Mouse (Mus musculus) bone marrow macrophage, adult 2 months (primary cell): ENCODE results near the gene Igf1r.

Source experiments
- CTCF ChIP-seq: IDR thresholded peaks from 2 replicates; pipeline ENCODE4 v1.5.1; 2012; ENCODE audit warnings: low read depth, mild to moderate bottlenecking, low read length, moderate library complexity
- POLR2A ChIP-seq: IDR thresholded peaks from 2 replicates; pipeline ENCODE4 v1.6.1; 2012; ENCODE audit warnings: mild to moderate bottlenecking, low read depth, low read length, borderline replicate concordance

GRCm38 (mm10) chr7:67994346-67994858 lies 41.8 kb downstream of the Igf1r start:
- TF ChIP-seq CTCF (no peak), POLR2A (no peak)
